Mouse (Mus musculus): Measurements from ENCODE around the gene Olfr1370. TPM values are rescaled to one million over a fixed set of nuclear protein-coding genes. Genes with fewer than 3 reads are reported as not detected.
A peak's percentile ranks its signal among the peaks of the same experiment; 100 is the strongest.
"Not testable (repeated sequence)": the region's sequence is repeated elsewhere in the genome, so short reads cannot be mapped to it uniquely, and the experiment has no call there.

Olfr1370 gene
- not detected in 2 replicates for polyA plus RNA-seq (2016; fragmentation: Nextera tagmentation; extraction: Ambion mirVana)

- no peaks in the 10 kb centered on the region for H3K9me3 ChIP-seq
- no peak for ATAC-seq (ENCODE audit: low FRiP score, low read depth)
- no peak within 1 kb of the TSS for H3K4me2 ChIP-seq (replicated peaks)
- no peak within 1 kb of the TSS for H3K9ac ChIP-seq (replicated peaks)
- no peaks in the 10 kb centered on the region for H3K36me3 ChIP-seq
- H3K27me3 ChIP-seq = no peaks in the 10 kb centered on the region
- no peaks in the 10 kb centered on the region for H3K4me1 ChIP-seq
- no peak within 1 kb of the TSS for H3K4me3 ChIP-seq
- H3K27ac ChIP-seq (replicated peaks) = no peak within 1 kb of the TSS
- 85% methylated on average over 3 of the region's 3 CpGs for WGBS
Measured at GRCm38 (mm10) chr13:21074847-21075246, at the start of gene Olfr1370. Gene Olfr1370, minus strand, starts transcription at chr13:21074947.

DNA sequence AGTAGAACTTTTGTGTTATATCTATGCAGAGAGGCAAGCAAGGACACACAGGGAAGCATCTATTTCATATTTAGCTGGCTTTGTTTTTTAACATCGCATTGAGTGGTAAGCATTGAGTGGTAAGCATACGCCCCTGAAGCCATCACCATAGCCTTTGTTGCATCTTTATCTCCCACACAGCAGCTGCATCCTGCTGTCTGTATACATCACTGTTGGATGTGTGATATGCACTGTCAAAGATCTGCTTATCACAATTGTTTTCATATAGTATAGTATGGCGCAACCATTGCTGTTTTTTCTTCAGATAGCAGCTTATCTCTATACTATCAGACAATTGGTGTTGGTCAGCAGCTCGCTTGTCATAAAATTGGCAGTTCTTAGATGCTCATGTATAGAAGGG, 39.4 kb upstream of the Olfr1370 start:
- Histone ChIP-seq H3K27me3 (no peaks in the 10 kb centered on the region), H3K9ac (replicated peaks) (no peak overlapping the region), H3K36me3 (no peaks in the 10 kb centered on the region)

DNA sequence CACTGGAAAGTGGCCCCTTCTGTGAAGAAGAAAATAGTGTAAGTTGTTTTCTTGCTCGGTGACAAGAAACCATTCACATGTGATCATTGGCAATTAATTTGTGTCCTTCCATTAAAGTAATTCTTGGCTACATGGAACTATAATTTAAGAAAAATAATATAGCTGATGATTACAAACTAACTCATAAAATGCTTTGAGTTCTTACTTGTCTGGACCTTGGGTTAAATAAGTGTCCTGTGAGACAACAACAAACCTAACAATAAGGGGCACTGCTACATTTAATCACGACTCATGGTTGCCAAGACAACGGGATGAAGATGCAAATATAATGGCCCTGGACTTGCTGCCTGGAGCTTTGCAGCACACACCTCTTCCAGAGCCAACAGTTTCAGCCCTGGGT, 36.4 kb upstream of the Olfr1370 start, which contains the start of gene Olfr1369-ps1:
Olfr1369-ps1 (plus strand) TSS at position 301 of the 400 bp plus-strand sequence.
- H3K27me3 ChIP-seq; ATAC-seq (ENCODE audit: low FRiP score, low read depth); H3K9ac ChIP-seq (replicated peaks); H3K27ac ChIP-seq (replicated peaks); H3K36me3 ChIP-seq; H3K4me2 ChIP-seq (replicated peaks); H3K4me1 ChIP-seq; H3K9me3 ChIP-seq; H3K4me3 ChIP-seq: not testable (repeated sequence)
- 69% methylated on average over 3 of the region's 3 CpGs for WGBS

More for the DNA sequence above, 39.4 kb upstream of the Olfr1370 start:
- no peak overlapping the region for H3K4me3 ChIP-seq
- H3K4me2 ChIP-seq (replicated peaks) = no peak overlapping the region
- no peak overlapping the region for H3K27ac ChIP-seq (replicated peaks)
- no peaks in the 10 kb centered on the region for H3K9me3 ChIP-seq
- H3K4me1 ChIP-seq = no peaks in the 10 kb centered on the region
- WGBS = 88% methylated on average over 4 of the region's 4 CpGs
- no peak for ATAC-seq (ENCODE audit: low FRiP score, low read depth)

DNA sequence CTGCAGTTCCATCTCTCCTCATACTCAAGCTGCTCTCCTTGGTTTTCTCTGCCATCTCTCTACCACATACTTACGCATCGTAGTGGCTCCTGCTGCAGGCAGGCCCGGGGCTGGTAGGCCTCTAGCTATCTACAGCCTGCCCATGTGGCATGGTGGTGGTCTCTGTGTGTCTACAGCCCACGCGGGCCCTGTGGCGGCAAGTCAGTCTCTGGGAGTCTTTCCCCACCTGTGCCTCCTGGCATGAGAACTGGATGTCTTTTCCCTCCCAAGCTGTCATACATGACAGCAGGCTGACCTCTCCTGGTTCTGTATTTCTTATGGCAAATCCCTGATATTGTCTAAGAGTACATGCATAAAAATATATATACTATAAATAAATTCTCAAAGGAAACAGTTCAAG, 35.7 kb upstream of the Olfr1370 start:
- H3K4me1 ChIP-seq = no peaks in the 10 kb centered on the region
- no peak overlapping the region for H3K9ac ChIP-seq (replicated peaks)
- no peaks in the 10 kb centered on the region for H3K27me3 ChIP-seq
- ATAC-seq (ENCODE audit: low FRiP score, low read depth) = no peak
- H3K4me3 ChIP-seq = no peak overlapping the region
- no peak overlapping the region for H3K4me2 ChIP-seq (replicated peaks)
- 93% methylated on average over 6 of the region's 6 CpGs for WGBS
- H3K9me3 ChIP-seq = no peaks in the 10 kb centered on the region
- no peaks in the 10 kb centered on the region for H3K36me3 ChIP-seq
- H3K27ac ChIP-seq (replicated peaks) = no peak overlapping the region

DNA sequence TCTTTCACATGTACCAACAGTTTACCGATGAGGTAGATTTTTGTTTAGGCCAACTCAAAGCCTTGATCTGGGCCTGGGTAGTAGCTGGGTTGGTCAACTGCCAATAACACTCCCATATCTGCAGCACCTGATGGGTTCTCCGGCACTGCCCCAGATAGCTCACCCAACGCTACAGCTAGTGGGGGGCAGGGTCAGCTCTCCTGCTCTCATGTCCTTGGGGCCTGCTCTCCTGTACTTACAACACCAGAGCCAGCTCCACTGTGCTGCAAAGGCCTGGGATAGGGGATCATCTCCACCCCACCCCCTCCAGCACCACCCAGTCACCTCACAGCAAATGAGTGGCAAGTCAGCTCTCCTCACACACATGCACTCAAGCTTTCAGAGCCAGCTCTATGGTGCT, 35.0 kb upstream of the Olfr1370 start:
- no peak for ATAC-seq (ENCODE audit: low FRiP score, low read depth)
- Histone ChIP-seq H3K4me1 (no peaks in the 10 kb centered on the region), H3K4me3 (no peak overlapping the region), H3K9ac (replicated peaks) (no peak overlapping the region), H3K36me3 (no peaks in the 10 kb centered on the region), H3K9me3 (no peaks in the 10 kb centered on the region), H3K27ac (replicated peaks) (no peak overlapping the region), H3K27me3 (no peaks in the 10 kb centered on the region), H3K4me2 (replicated peaks) (no peak overlapping the region)
- 94% methylated on average over 3 of the region's 3 CpGs for WGBS

DNA sequence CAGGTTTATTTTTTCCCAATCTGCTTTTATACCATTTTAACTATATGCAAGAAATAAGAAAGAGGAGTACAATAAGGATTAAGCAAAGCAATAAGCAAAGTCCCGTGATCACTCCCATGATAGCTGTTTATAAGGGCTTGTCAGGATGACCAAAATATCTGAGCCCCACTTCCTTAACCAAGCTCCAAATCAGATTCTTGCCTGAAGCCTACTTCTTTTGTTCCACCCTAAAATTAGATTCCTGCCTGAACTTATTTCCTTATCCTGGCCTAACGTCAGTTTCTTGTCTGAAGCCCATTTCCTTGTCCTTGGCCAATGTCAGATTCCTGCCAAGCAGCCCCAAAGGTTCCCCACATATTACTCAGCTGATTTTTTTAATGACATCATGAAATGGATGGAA, 7.9 kb upstream of the Olfr1370 start:
- Histone ChIP-seq H3K9ac (replicated peaks) (no peak overlapping the region), H3K4me3 (no peak overlapping the region), H3K4me2 (replicated peaks) (no peak overlapping the region), H3K4me1 (no peaks in the 10 kb centered on the region), H3K27ac (replicated peaks) (no peak overlapping the region), H3K9me3 (no peaks in the 10 kb centered on the region), H3K27me3 (no peaks in the 10 kb centered on the region), H3K36me3 (no peaks in the 10 kb centered on the region)
- 74% methylated on average over 2 of the region's 2 CpGs for WGBS
- ATAC-seq (ENCODE audit: low FRiP score, low read depth) = no peak

GRCm38 (mm10) chr13:21066021-21066420, 8.7 kb downstream of the Olfr1370 start:
- Histone ChIP-seq H3K36me3 (no peaks in the 10 kb centered on the region), H3K4me3 (no peak overlapping the region), H3K4me1 (no peaks in the 10 kb centered on the region), H3K4me2 (replicated peaks) (no peak overlapping the region), H3K9ac (replicated peaks) (no peak overlapping the region), H3K27ac (replicated peaks) (no peak overlapping the region), H3K27me3 (no peaks in the 10 kb centered on the region), H3K9me3 (no peaks in the 10 kb centered on the region)
- ATAC-seq (ENCODE audit: low FRiP score, low read depth) = no peak
- WGBS = 85% methylated on average over 2 of the region's 2 CpGs

DNA sequence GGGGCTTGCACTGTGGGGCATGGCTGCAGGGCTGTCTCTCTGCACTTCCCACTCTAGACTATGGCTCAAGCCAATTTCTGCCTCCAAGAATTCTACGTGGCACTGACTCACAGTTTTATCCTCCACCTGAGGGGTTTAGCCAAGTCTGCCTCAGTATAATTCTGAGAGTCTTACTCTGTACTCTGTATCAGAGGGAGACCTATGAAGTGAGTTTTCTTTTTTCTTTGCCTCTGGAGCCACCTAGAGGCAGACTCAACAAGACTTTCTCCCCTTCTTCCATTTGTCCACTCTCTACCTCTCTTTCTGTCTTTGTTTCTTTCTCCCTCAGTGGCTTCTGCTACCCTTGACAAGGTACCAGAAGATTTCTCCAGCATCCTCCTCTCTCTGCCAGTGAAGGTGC, 24.6 kb downstream of the Olfr1370 start:
- H3K4me3 ChIP-seq = no peak overlapping the region
- H3K36me3 ChIP-seq = no peaks in the 10 kb centered on the region
- H3K27ac ChIP-seq (replicated peaks) = no peak overlapping the region
- no peak overlapping the region for H3K4me2 ChIP-seq (replicated peaks)
- H3K9me3 ChIP-seq = no peaks in the 10 kb centered on the region
- no peaks in the 10 kb centered on the region for H3K4me1 ChIP-seq
- H3K9ac ChIP-seq (replicated peaks) = no peak overlapping the region
- H3K27me3 ChIP-seq = no peaks in the 10 kb centered on the region
- WGBS = 43% methylated on average over 1 of the region's 1 CpGs
- ATAC-seq (ENCODE audit: low FRiP score, low read depth) = no peak

DNA sequence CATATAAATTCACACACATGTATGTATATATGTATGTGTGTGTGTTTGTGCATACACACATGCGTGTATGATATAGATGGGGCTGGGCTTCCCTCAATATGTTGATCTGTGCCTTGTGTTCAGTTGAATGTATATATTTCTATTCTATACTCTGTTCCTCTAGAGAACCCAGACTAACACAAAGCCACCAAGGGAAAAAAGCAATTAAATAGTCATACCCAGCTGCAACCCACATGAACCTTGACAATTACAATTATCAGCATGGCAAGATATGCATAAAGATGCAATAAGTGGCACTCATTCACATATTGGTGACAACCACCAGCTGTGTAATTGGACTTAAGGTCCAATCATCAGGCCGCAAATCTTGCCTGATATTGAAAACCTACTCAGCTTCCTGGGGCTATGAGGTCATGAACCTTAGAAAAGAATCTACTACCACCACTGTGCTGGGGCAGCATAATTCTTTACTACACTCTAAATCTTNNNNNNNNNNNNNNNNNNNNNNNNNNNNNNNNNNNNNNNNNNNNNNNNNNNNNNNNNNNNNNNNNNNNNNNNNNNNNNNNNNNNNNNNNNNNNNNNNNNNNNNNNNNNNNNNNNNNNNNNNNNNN, 34.1 kb downstream of the Olfr1370 start:
- H3K4me3 ChIP-seq = no peak overlapping the region
- H3K36me3 ChIP-seq = no peaks in the 10 kb centered on the region
- no peak for ATAC-seq (ENCODE audit: low FRiP score, low read depth)
- no peak overlapping the region for H3K9ac ChIP-seq (replicated peaks)
- no peaks in the 10 kb centered on the region for H3K9me3 ChIP-seq
- no peak overlapping the region for H3K4me2 ChIP-seq (replicated peaks)
- WGBS = 81% methylated on average over 2 of the region's 2 CpGs
- no peaks in the 10 kb centered on the region for H3K27me3 ChIP-seq
- no peaks in the 10 kb centered on the region for H3K4me1 ChIP-seq
- no peak overlapping the region for H3K27ac ChIP-seq (replicated peaks)

- ATAC-seq (ENCODE audit: low FRiP score, low read depth) = no peak
- no peak overlapping the region for H3K9ac ChIP-seq (replicated peaks)
- no peak overlapping the region for H3K4me3 ChIP-seq
Measured at GRCm38 (mm10) chr13:21035981-21036380, 38.8 kb downstream of the Olfr1370 start.

DNA sequence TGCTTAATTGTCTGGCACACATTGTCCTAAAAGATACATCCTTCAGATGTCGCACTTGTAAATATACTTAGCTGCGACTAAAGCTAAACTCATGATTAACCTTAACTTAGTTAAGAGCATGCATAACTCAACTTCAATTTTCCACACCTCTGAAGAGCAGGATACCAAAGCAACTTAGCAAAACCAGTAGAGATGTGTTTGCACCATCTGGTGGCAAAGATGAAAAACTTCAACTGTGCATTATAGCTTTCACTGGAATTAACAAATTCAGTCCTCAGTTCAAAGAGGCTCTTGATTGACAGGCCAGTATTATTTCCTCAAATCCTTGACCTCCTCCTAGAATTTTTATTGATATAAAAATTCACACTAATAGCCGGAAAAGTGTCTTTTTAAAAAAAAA, 39.7 kb downstream of the Olfr1370 start:
- H3K4me3 ChIP-seq = no peak overlapping the region
- 78% methylated on average over 3 of the region's 3 CpGs for WGBS
- no peaks in the 10 kb centered on the region for H3K4me1 ChIP-seq
- no peaks in the 10 kb centered on the region for H3K36me3 ChIP-seq
- H3K9ac ChIP-seq (replicated peaks) = no peak overlapping the region
- no peaks in the 10 kb centered on the region for H3K27me3 ChIP-seq
- H3K9me3 ChIP-seq = no peaks in the 10 kb centered on the region
- H3K4me2 ChIP-seq (replicated peaks) = no peak overlapping the region
- ATAC-seq (ENCODE audit: low FRiP score, low read depth) = 0 out of 2 replicates have a peak, but pooled peaks have one; percentile 19
- H3K27ac ChIP-seq (replicated peaks) = no peak overlapping the region

More at GRCm38 (mm10) chr13:21035981-21036380, 38.8 kb downstream of the Olfr1370 start:
- Histone ChIP-seq H3K4me1 (no peaks in the 10 kb centered on the region), H3K9me3 (no peaks in the 10 kb centered on the region), H3K4me2 (replicated peaks) (no peak overlapping the region), H3K27me3 (no peaks in the 10 kb centered on the region), H3K36me3 (no peaks in the 10 kb centered on the region), H3K27ac (replicated peaks) (no peak overlapping the region)

GRCm38 (mm10) chr13:21033176-21033575, 41.6 kb downstream of the Olfr1370 start:
- no peaks in the 10 kb centered on the region for H3K36me3 ChIP-seq
- no peaks in the 10 kb centered on the region for H3K9me3 ChIP-seq
- H3K4me2 ChIP-seq (replicated peaks) = no peak overlapping the region
- H3K27me3 ChIP-seq = no peaks in the 10 kb centered on the region
- no peaks in the 10 kb centered on the region for H3K4me1 ChIP-seq
- 0 out of 2 replicates have a peak, but pooled peaks have one; percentile 47 for ATAC-seq (ENCODE audit: low FRiP score, low read depth)
- WGBS = 62% methylated on average over 3 of the region's 3 CpGs
- H3K27ac ChIP-seq (replicated peaks) = no peak overlapping the region
- no peak overlapping the region for H3K9ac ChIP-seq (replicated peaks)
- no peak overlapping the region for H3K4me3 ChIP-seq

GRCm38 (mm10) chr13:21024831-21025230, 49.9 kb downstream of the Olfr1370 start:
- H3K36me3 ChIP-seq = no peaks in the 10 kb centered on the region
- WGBS = 92% methylated on average over 5 of the region's 5 CpGs
- H3K9ac ChIP-seq (replicated peaks) = no peak overlapping the region
- H3K4me3 ChIP-seq = no peak overlapping the region
- no peaks in the 10 kb centered on the region for H3K9me3 ChIP-seq
- ATAC-seq (ENCODE audit: low FRiP score, low read depth) = no peak
- no peak overlapping the region for H3K27ac ChIP-seq (replicated peaks)
- no peaks in the 10 kb centered on the region for H3K27me3 ChIP-seq
- H3K4me1 ChIP-seq = no peaks in the 10 kb centered on the region
- H3K4me2 ChIP-seq (replicated peaks) = no peak overlapping the region

Measured in midbrain, embryonic 12.5 days (tissue).